Mouse (Mus musculus) small intestine, adult 2 months (tissue): ENCODE data around the gene Krt33b. TPM values are rescaled to one million over a fixed set of nuclear protein-coding genes. Genes with fewer than 3 reads are reported as not detected.

Experiments used
- H3K27ac ChIP-seq: fragments of 200-500 bp; 2 replicates; pipeline ENCODE4 v1.5.1; 2012; ENCODE audit warnings: low read depth, low read length, control low read depth, inconsistent platforms; ENCODE audit not compliant: insufficient read depth
- H3K27me3 ChIP-seq: fragments of 200-500 bp; 2 replicates; pipeline ENCODE4 v1.6.1; 2012; ENCODE audit warnings: mild to moderate bottlenecking, moderate library complexity, low read length, inconsistent platforms; ENCODE audit not compliant: control insufficient read depth, insufficient read depth
- H3K36me3 ChIP-seq: fragments of 200-500 bp; 2 replicates; pipeline ENCODE4 v1.6.1; 2012; ENCODE audit warnings: mild to moderate bottlenecking, low read length, control low read depth, inconsistent platforms; ENCODE audit not compliant: control insufficient read depth, insufficient read depth
- H3K4me1 ChIP-seq: fragments of 200-500 bp; 2 replicates; pipeline ENCODE4 v1.6.1; 2012; ENCODE audit warnings: low read length, inconsistent platforms, mixed read lengths; ENCODE audit not compliant: control insufficient read depth, insufficient read depth, insufficient read length
- H3K4me3 ChIP-seq: fragments of 200-500 bp; 2 replicates; pipeline ENCODE4 v1.5.1; 2012; ENCODE audit warnings: low read depth, mild to moderate bottlenecking, control low read depth, inconsistent platforms, low read length, moderate library complexity
- CTCF ChIP-seq: fragments of 200-500 bp; IDR thresholded peaks from 2 replicates; pipeline ENCODE4 v1.5.1; 2012; ENCODE audit warnings: low read depth, mild to moderate bottlenecking, control low read depth, inconsistent platforms, low read length, moderate library complexity, mixed read lengths; ENCODE audit not compliant: insufficient replicate concordance, insufficient read length; ENCODE audit errors: extremely low read depth
- POLR2A ChIP-seq: fragments of 200-500 bp; IDR thresholded peaks from 2 replicates; pipeline ENCODE4 v1.6.1; 2012; ENCODE audit warnings: low read depth, mild to moderate bottlenecking, control low read depth, inconsistent platforms, low read length, moderate library complexity
- WGBS: fragments of 180-500 bp; shearing (Covaris S2); methylation state at CpG from one replicate; pipeline ENCODE4 v1.1.7; 2018; 5-methylcytosine and 5-hydroxymethylcytosine counted together
- polyA plus RNA-seq: library from polyadenylated mRNA; depleted of rRNA; stranded (reverse); fragments of >200 nt; gene quantifications from 2 replicates; pipeline ENCODE4 v1.2.3, GENCODE M21; 2012; rRNA removed

Krt33b gene
- polyA plus RNA-seq, 1 experiment, result not detected

GRCm38 (mm10) chr11:99983442-99983841, 46.2 kb downstream of the Krt33b start:
- TF ChIP-seq CTCF (no peak), POLR2A (no peak)
- Histone ChIP-seq H3K4me3 (no peak overlapping the region), H3K36me3 (no peaks in the 10 kb centered on the region), H3K4me1 (no peaks in the 10 kb centered on the region), H3K27me3 (no peaks in the 10 kb centered on the region), H3K27ac (no peak overlapping the region)
- WGBS, result 75% methylated on average over 1 of the region's 1 CpGs

DNA sequence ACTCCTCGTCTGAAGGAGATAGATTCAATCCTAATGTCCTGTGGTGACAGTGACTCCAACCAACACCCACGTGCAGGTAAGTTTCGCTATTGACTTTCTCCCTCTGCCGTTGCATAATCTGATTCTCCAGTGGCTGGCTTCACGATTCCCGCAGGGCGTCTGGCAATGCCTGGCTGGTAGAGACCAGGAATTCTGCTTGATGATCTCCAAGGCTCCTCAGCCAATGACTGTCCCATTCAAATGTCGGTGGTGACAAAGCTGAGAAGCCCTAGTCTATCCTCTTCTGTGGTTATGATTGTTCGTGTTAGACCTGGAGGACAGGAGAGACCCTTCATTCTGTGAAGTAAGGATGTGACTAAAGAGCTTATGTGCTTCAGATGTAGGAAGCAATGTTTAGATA, 46.9 kb downstream of the Krt33b start:
- WGBS, result 75% methylated on average over 9 of the region's 9 CpGs
- TF ChIP-seq CTCF, result no peak
- TF ChIP-seq POLR2A, result no peak
- Histone ChIP-seq H3K36me3 (no peaks in the 10 kb centered on the region), H3K27ac (no peak overlapping the region), H3K27me3 (no peaks in the 10 kb centered on the region), H3K4me1 (no peaks in the 10 kb centered on the region), H3K4me3 (no peak overlapping the region)

- TF ChIP-seq CTCF (no peak), POLR2A (no peak)
- no peaks in the 10 kb centered on the region for H3K27me3 ChIP-seq
- WGBS, result 70% methylated on average over 5 of the region's 5 CpGs
Observed at GRCm38 (mm10) chr11:99978953-99979352, 50.7 kb downstream of the Krt33b start, which contains the start of gene Krtap29-1. TSS of gene Krtap29-1 (minus strand) at chr11:99979053.

More at GRCm38 (mm10) chr11:99978953-99979352, 50.7 kb downstream of the Krt33b start, which contains the start of gene Krtap29-1:
- Histone ChIP-seq H3K27ac (no peak within 1 kb of the TSS), H3K36me3 (no peaks in the 10 kb centered on the region), H3K4me1 (no peaks in the 10 kb centered on the region), H3K4me3 (no peak within 1 kb of the TSS)

Other genes with a start within 250 kb of the Krt33b start
- not detected in 2 replicates for gene Krtap4-8, start 249.2 kb downstream of the Krt33b start, polyA plus RNA-seq
- gene Krtap4-9, start 244.7 kb downstream of the Krt33b start, polyA plus RNA-seq, result not detected in 2 replicates
- gene Gm11596, start 236.4 kb downstream of the Krt33b start, polyA plus RNA-seq, result not detected in 2 replicates
- not detected in 2 replicates for gene Gm11569, start 230.9 kb downstream of the Krt33b start, polyA plus RNA-seq
- gene Gm11554, start 225.4 kb downstream of the Krt33b start, polyA plus RNA-seq, result not detected in 2 replicates
- not detected in 2 replicates for gene Krtap4-13, start 220.0 kb downstream of the Krt33b start, polyA plus RNA-seq
- gene Gm11564, start 214.2 kb downstream of the Krt33b start, polyA plus RNA-seq, result not detected in 2 replicates
- gene 2300003K06Rik, start 191.8 kb downstream of the Krt33b start, polyA plus RNA-seq, result not detected in 2 replicates
- 1.9 and 3.2 TPM in 2 replicates for gene Krtap4-16, start 178.3 kb downstream of the Krt33b start, polyA plus RNA-seq
- not detected in 2 replicates for gene Gm11568, start 172.0 kb downstream of the Krt33b start, polyA plus RNA-seq
- not detected in 2 replicates for gene Gm11559, start 165.4 kb downstream of the Krt33b start, polyA plus RNA-seq
- gene Krtap9-1, start 156.5 kb downstream of the Krt33b start, polyA plus RNA-seq, result not detected in 2 replicates
- not detected in 2 replicates for gene Gm11567, start 150.7 kb downstream of the Krt33b start, polyA plus RNA-seq
- not detected in 2 replicates for gene Krtap31-1, start 121.9 kb downstream of the Krt33b start, polyA plus RNA-seq
- not detected in 2 replicates for gene Gm11565, start 115.1 kb downstream of the Krt33b start, polyA plus RNA-seq
- not detected in 2 replicates for gene Krtap31-2, start 93.6 kb downstream of the Krt33b start, polyA plus RNA-seq
- gene Krtap9-5, start 81.4 kb downstream of the Krt33b start, polyA plus RNA-seq, result not detected in 2 replicates
- gene Krtap29-1, start 50.8 kb downstream of the Krt33b start, polyA plus RNA-seq, result not detected in 2 replicates
- gene Krtap16-1, start 43.3 kb downstream of the Krt33b start, polyA plus RNA-seq, result not detected in 2 replicates
- gene Krtap17-1, start 35.9 kb downstream of the Krt33b start, polyA plus RNA-seq, result not detected in 2 replicates
- not detected in 2 replicates for gene Krt33a, start 13.7 kb downstream of the Krt33b start, polyA plus RNA-seq
- gene Krt34, start 11.7 kb upstream of the Krt33b start, polyA plus RNA-seq, result not detected in 2 replicates
- gene Krt31, start 20.7 kb upstream of the Krt33b start, polyA plus RNA-seq, result 0.20 TPM in 1 of 2 replicates, not detected in the other
- not detected in 2 replicates for gene Krt32, start 58.4 kb upstream of the Krt33b start, polyA plus RNA-seq
- gene Krt35, start 66.4 kb upstream of the Krt33b start, polyA plus RNA-seq, result not detected in 2 replicates
- gene Krt36, start 75.8 kb upstream of the Krt33b start, polyA plus RNA-seq, result not detected in 2 replicates
- 1.0 TPM in 1 of 2 replicates, not detected in the other for gene Krt13, start 91.7 kb upstream of the Krt33b start, polyA plus RNA-seq
- gene Krt15, start 106.1 kb upstream of the Krt33b start, polyA plus RNA-seq, result 0.32 and 1.1 TPM in 2 replicates
- gene Krt19, start 118.8 kb upstream of the Krt33b start, polyA plus RNA-seq, result 1,218 and 2,324 TPM in 2 replicates
- gene Krt9, start 163.4 kb upstream of the Krt33b start, polyA plus RNA-seq, result not detected in 2 replicates
- gene Krt14, start 177.7 kb upstream of the Krt33b start, polyA plus RNA-seq, result 0.27 TPM in 1 of 2 replicates, not detected in the other
- 0.08 TPM in 1 of 2 replicates, not detected in the other for gene Krt16, start 219.0 kb upstream of the Krt33b start, polyA plus RNA-seq
- 0.11 and 0.72 TPM in 2 replicates for gene Krt17, start 231.2 kb upstream of the Krt33b start, polyA plus RNA-seq
- gene Krt42, start 240.0 kb upstream of the Krt33b start, polyA plus RNA-seq, result 0.09 TPM in 1 of 2 replicates, not detected in the other